Mouse (Mus musculus) yolk sac, embryonic 10.5 days (tissue): Measurements from ENCODE around the gene Ring1.
"Not testable (repeated sequence)": the region's sequence is repeated elsewhere in the genome, so short reads cannot be mapped to it uniquely, and the experiment has no call there.

Source experiments
- DNase-seq: peaks from one replicate; pipeline ENCODE4 v3.0.0-alpha.2; 2017; ENCODE audit warnings: low spot score

Ring1 gene

GRCm38 (mm10) chr17:34028501-34029149, 4.1 kb upstream of the Ring1 start:
- DNase-seq: no peak

DNA sequence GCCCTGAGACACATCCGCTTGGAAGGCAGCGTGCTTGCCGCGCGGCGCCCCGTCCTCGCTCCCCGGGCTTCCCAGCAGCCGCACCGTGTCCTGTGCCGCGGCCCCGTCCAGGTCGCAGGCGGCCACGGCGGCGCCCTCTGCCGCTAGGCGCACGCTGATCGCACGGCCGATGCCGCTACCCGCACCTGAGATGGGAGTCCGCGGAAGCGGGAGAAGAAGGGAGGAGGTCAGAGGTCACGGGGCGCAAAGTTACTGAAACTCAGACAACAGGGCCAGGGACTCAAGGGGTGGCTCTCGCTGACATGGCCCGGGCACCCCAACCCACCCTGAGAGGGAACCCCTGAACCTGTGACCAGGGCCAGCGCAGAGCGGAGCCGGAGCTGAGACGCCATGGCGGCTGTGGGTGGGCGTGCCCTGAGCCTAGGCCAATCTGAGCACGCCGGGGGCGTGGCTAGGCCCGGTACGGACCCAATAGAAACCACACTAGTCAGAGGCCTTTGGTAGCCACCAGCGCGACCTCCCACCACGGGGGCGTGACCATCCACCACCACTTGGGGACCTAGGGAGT, 3.3 kb upstream of the Ring1 start, which contains the start of gene H2-Ke6:
Gene H2-Ke6 (minus strand): TSS at position 405 of the 568 bp plus-strand sequence.
- DNase-seq: peak; percentile 95

- no peak for DNase-seq
Measured at GRCm38 (mm10) chr17:34026917-34027655, 2.6 kb upstream of the Ring1 start.

DNA sequence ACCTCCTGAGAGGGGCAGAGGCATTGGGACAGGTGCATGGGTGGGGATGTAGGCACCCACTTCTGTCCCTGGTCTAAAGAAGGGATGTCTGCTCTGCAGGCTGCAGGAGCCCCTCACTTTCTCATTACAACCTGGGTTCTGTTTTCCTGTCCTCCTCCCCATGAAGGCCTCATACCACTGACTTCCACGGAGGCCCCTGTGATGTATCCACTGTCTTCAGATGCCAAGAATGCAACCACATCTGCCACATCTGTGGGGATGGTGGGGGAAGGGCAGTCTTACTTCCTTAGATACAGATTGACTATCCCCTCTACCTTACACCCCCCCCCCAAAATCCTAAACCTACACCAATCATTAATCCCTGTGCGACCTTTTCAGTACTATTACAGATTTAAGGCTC, 1.7 kb upstream of the Ring1 start:
- DNase-seq: no peak

DNA sequence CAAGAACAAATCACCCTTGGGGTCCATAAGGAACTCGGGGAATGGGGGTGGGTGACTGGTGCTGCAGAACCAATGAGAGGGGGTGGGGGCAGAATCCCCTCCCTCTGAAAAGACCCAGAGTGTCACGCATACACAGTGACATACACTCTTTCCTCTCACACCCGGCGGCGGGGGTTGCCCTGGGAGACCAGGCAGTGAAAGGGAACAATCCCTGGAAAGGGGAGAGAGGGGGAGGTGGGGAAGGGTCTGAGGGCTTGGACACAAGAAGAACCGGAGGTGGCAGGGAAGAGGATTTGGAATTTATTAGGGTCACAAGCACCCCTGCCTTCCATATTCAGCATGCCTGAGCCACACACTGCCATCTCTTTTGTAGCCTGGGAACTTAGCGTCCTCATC, 1.3 kb upstream of the Ring1 start:
- DNase-seq: peak; percentile 50

GRCm38 (mm10) chr17:34024861-34025755, 628 bp upstream of the Ring1 start:
- DNase-seq: no peak

DNA sequence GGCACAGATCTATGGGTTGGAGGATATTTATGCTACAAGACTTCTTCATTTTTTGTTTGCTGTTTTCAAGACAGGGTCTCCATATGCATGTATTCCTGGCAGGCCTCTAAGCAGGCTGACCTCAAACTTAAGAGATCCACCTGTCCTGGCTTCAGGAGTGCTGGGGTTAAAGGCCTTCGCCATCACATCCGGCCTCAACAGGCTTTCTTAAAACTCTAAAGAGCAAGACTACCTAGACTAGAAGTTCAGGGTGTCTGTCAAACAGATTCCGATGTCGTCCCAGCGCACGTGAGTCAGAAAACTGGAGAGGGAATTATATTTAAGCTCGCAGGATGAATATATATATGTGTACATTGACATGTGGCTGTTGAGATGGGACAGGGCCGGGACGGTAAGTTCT, 802 bp downstream of the Ring1 start:
- DNase-seq: no peak

DNA sequence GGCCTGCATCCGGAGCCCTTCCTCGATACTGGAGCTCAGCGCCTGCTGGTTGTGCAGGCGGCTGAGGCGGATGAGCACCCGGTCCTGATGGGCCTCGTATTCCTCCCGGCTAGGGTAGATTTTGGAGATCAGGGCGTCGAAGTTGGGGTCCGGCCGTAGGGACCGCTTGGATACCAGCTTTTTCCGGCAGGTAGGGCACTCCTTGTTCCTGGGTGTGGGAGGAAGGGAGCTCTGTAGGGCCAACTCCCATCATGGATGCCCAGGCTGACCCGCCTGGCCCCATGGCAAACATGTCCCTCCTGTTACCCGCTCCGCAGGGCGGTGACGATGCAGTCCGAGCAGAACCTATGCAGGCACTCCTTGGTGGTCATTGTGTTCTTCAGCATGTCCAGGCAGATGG, 1.5 kb downstream of the Ring1 start:
- DNase-seq: no peak

DNA sequence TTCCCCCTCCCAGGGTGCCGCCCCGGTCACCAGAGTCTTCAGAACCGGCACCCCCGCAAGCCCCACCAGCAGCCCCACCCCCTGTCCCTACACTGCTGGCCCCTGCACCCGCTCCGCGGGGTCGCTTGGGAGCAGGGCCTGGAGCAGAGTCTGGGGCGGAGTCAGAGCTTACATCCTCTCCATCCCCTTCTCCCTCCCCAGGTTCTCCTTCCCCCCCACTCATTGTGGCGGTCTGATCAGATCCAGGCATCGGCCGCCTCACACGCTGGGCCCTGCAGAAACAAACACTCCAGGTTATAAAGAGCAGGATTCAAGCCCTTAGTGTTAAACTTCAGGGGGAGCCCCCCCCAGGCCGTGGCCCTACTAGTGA, 2.1 kb downstream of the Ring1 start:
- no peak for DNase-seq

DNA sequence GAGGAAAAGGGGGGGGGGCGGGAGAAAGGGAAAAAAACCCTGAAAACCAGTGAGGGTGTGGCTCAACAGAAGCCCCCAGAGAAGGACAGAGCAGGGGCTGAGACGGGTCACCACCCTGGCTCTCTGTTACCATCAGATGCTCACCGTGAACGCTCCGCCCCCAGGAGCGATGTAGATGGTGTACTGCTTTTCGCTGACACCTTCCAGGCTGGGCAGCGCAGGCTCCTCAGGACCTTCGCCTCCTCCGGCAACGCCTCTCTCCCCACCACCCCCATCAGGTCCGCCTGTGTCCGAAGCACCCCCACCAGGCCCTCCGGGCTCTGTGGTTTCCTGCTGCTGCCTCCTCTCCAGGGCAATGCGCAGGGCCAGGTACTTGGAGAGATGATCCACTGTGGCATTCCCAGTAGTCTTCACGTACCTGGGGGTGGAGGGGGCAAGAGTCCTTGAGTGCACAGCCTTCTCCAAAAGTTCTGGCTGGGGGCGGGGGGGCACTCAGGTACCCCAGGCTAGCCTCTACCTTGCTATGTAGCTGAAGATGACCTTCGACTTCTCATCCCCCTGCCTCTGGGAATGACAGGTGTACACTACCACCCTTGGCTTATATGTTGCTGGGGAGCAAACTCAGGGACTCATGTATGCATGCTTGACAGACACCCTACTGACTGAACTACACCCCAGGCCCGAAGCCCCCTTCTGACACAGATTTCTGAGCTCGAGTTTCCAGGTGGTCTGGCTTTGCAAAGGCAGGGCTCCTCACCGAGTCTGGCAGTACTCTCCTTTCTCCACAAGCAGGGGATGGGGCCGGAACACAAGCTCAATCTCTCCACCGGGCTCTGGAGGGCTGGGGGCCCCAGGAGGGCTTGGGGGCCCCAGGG, 2.7 kb downstream of the Ring1 start:
- no peak for DNase-seq

DNA sequence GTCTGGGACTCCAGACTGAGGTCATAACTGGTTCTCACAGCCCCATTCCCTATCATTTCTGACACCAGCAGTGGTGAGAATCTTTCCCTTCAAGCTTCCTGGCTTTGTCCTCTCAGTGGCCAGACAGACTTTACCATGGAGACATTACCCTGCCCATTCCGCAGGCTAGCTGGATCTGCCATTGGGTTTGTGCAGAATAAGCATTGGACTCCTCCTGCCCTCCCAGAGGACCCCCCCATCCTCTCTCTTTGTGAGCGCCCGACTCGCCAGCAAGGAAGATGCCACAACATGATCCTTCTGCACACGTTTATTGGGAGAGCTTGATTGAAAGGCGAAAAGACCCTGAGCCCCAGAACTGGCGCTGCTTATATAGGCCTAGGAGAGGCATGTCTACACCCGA, 11.0 kb downstream of the Ring1 start:
- no peak for DNase-seq

GRCm38 (mm10) chr17:34010156-34010555, 14.3 kb downstream of the Ring1 start:
- DNase-seq: no peak

GRCm38 (mm10) chr17:34006570-34006969, 17.9 kb downstream of the Ring1 start:
- no peak for DNase-seq

GRCm38 (mm10) chr17:34003426-34003825, 21.1 kb downstream of the Ring1 start:
- DNase-seq: no peak

- DNase-seq: not testable (repeated sequence)
Measured at GRCm38 (mm10) chr17:34000796-34001195, 23.7 kb downstream of the Ring1 start.

- DNase-seq: peak; percentile 76
Measured at GRCm38 (mm10) chr17:34000150-34000537, 24.3 kb downstream of the Ring1 start, which contains the start of gene H2-K1. Gene H2-K1 (minus strand): TSS chr17:34000347.

DNA sequence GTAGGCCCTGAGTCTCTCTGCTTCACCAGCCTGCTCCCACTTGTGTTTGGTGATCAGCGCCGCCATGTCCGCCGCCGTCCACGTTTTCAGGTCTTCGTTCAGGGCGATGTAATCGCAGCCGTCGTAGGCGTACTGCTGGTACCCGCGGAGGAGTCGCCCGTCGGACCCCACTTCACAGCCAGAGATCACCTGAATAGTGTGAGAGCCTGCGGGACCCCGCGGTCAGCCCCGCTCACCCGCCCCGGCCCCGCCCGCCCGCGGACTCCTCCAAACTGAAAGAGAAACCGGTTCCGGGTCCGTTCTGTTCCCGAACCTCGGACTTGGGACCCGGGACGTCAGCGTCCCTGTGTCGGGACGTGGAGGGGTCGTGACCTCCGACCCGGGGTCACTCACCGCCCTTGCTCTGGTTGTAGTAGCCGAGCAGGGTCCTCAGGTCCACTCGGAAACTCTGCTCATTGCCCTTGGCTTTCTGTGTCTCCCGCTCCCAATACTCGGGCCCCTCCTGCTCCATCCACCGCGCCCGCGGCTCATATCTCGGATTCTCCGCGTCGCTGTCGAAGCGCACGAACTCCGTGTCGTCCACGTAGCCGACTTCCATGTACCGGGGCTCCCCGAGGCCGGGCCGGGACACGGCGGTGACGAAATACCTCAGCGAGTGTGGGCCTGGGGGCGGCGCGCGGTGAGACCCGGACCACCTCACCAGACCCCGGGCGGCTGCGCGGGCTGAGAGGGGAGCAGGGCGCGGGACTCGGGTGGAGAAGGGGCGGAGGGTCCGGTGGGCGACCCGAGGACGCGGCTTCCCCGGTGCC, 24.9 kb downstream of the Ring1 start:
- DNase-seq: peak; percentile 21

DNA sequence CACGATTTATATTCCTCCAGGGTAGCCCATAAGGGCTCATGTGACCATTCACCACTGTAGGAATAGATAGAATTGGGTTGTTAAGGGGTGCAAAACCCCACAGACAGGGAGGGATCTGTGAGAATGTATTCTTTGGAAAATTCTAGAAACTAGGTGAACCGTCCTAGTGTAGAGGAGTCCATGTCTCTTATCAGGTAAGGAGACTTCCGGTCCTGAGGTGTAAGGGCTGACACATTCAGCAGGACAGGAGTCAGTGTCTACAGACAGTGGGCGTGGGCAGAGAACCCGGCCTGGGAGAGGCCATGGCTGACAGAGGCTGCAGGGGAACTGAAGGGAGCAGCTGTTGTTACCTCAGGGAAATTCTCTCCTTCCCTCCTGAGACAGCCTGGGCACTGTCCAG, 25.8 kb downstream of the Ring1 start:
- not testable (repeated sequence) for DNase-seq

- DNase-seq: not testable (repeated sequence)
Measured at GRCm38 (mm10) chr17:33997025-33997424, 27.5 kb downstream of the Ring1 start.

DNA sequence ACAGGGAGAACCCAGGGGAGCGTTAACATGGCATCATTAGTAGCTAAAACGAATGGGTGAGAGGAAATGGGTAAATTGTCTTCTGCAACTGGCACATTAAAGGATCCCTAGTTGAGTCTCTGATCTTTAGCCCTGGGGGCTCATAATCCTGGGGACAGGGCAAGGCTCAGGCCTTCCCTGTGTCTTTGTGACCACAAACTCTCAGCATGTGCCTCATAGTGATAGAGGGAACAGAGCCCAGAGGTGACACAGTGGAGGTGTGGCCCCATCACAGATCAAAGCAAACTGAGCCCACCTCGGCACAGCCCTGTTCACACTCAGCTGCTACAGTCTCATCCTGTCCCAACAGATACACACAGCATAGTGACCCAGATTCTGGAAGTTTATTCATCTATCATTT, 28.8 kb downstream of the Ring1 start:
- no peak for DNase-seq
